Mouse (Mus musculus) CH12.LX (cell line): ENCODE results near the gene Lifr.

Experiments
- CTCF ChIP-seq, 2 experiments: IDR thresholded peaks in 1 of 2; conservative IDR thresholded peaks in 1 of 2; 2 replicates each; pipeline ENCODE4 v1.5.1; 2011 to 2012; ENCODE audit warnings: low read depth in 2 of 2, low read length in 2 of 2, improper control_type of control experiment in 1 of 2, inconsistent platforms in 1 of 2, mild to moderate bottlenecking in 1 of 2, moderate library complexity in 1 of 2
- ELF1 ChIP-seq: IDR thresholded peaks from 2 replicates; pipeline ENCODE4 v1.6.1; 2014; ENCODE audit warnings: low read depth, mild to moderate bottlenecking, inconsistent platforms, low read length, improper control_type of control experiment
- POLR2A ChIP-seq: IDR thresholded peaks from 2 replicates; pipeline ENCODE4 v1.6.1; 2011; ENCODE audit warnings: low read depth, mild to moderate bottlenecking, improper control_type of control experiment, low read length
- RAD21 ChIP-seq: IDR thresholded peaks from 2 replicates; pipeline ENCODE4 v1.6.1; 2011; ENCODE audit warnings: low read depth, mild to moderate bottlenecking, low read length, improper control_type of control experiment, moderate library complexity
- ZNF384 ChIP-seq: IDR thresholded peaks from 2 replicates; pipeline ENCODE4 v1.6.1; 2012; ENCODE audit warnings: low read depth, low read length, improper control_type of control experiment, inconsistent platforms

DNA sequence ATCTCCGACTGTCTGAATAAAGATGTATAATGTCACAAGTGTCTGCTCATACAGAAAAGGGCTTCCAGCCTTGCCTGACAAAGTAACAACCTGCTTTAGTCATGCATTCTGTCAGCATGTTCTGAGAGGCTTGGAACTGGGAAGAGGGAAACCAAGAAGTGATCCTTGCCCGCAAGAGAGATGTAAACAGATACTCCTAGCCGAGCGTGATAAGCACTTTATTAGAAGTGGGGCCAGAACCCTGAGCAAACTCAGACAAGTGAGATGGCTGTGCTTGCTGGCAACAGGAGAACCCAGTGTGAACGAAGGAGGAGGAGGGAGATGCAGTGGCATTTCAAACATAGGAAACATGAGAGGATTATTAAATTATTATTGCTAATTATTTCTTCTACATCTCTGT, 14.8 kb downstream of the Lifr start:
- TF ChIP-seq CTCF (conservative IDR thresholded peaks at IDR 0.05 in 1 of 2, IDR thresholded peaks at IDR 0.05 in 1 of 2; ENCODE audit: low read depth in 2 of 2, low read length in 2 of 2) (no peak), ELF1 (no peak), RAD21 (no peak), POLR2A (no peak), ZNF384 (no peak)
